Comparison of ENCODE assay signal across 18 mouse cellular contexts in genomic region chr11:95305600-95305999, GRCm38 (mm10). TPM values are rescaled to one million over a fixed set of nuclear protein-coding genes. Genes with fewer than 3 reads are reported as not detected.
A peak's percentile ranks its signal among the peaks of the same experiment; 100 is the strongest.
DNase-seq lines count a peak whose midpoint lies in the region; TF ChIP-seq lines count a peak whose summit lies in the region.
"Had no signal": no experiment of that assay in that cellular context is flagged by ENCODE, and none has a peak within 500 bp of the region (broad histone marks: within the 10 kb centered on the region; RNA-seq: fewer than 3 reads in every experiment).

No protein-coding gene starts in this region.

- H3K27ac ChIP-seq in layer of hippocampus, adult 2 months: no peak overlapping the region
- H3K27ac ChIP-seq: embryonic facial prominence, embryonic 13.5 days; forebrain, embryonic 13.5 days had no signal

- no peak overlapping the region for H3K4me3 ChIP-seq in layer of hippocampus, adult 2 months
- H3K4me3 ChIP-seq: embryonic facial prominence, embryonic 13.5 days; forebrain, embryonic 13.5 days had no signal

- TF ChIP-seq CTCF in layer of hippocampus, adult 2 months (conservative IDR thresholded peaks at IDR 0.05): peak; percentile 62
- TF ChIP-seq CTCF in brain, embryonic 14.5 days (IDR thresholded peaks at IDR 0.05; ENCODE audit: borderline replicate concordance, extremely low read depth, insufficient read depth, insufficient read length): peak; percentile 24; the same call in 1 of the 2 replicates

- DNase-seq in layer of hippocampus, adult 2 months (ENCODE audit: low spot score in 2 of 2): no peak
- DNase-seq in layer of hippocampus, postnatal 36 days: no peak
- DNase-seq in 3T3-L1 (ENCODE audit: low read depth, low spot score): peak; percentile 23
- peak; percentile 33 for DNase-seq in A20 (ENCODE audit: low read depth, low spot score)
- DNase-seq in brain, embryonic 14.5 days (ENCODE audit: low read depth): no peak
- no peak for DNase-seq in spleen, postnatal 4 days (ENCODE audit: low spot score in 2 of 2)
- no peak for DNase-seq in ovary, adult 18-20 months (ENCODE audit: low spot score)
- DNase-seq: cerebellum, postnatal 36 days; heart, postnatal 36 days; kidney, adult 11 months; lung, adult 2 months; spleen, adult 18-20 months had no signal

- no peak for TF ChIP-seq POLR2A in brain, embryonic 14.5 days (IDR thresholded peaks at IDR 0.05; ENCODE audit: borderline replicate concordance, extremely low read depth, insufficient read depth, insufficient read length, poor library complexity, severe bottlenecking)

RNA-seq across cellular contexts. Expression of gene Kat7, which starts 4.4 kb away (rescaled TPM):
- 10 to 100 TPM; 83.3 to 85.7 TPM for total RNA-seq in layer of hippocampus, adult 2 months (2021)
- 10 to 100 TPM; 72.0 to 74.0 TPM for total RNA-seq in layer of hippocampus, postnatal 36 days (2021)
- 48.5 and 50.9 TPM in 2 replicates for polyA plus RNA-seq in brain, embryonic 14.5 days (2012; rRNA removed)

RNA-seq across cellular contexts. Expression of gene Fam117a, which starts 31.2 kb away (rescaled TPM):
- 1 to 10 TPM; 4.1 to 6.0 TPM for total RNA-seq in layer of hippocampus, adult 2 months (2021)
- total RNA-seq in layer of hippocampus, postnatal 36 days (2021): 1 to 10 TPM; 4.7 to 7.3 TPM
- polyA plus RNA-seq in brain, embryonic 14.5 days (2012; rRNA removed): 9.9 and 14.4 TPM in 2 replicates

RNA-seq across cellular contexts. Expression of gene Tac4, which starts 44.3 kb away (rescaled TPM):
- not detected for total RNA-seq in layer of hippocampus, adult 2 months (2021)
- total RNA-seq in layer of hippocampus, postnatal 36 days (2021): not detected
- not detected in 2 replicates for polyA plus RNA-seq in brain, embryonic 14.5 days (2012; rRNA removed)
- total RNA-seq: adrenal gland, adult 18-20 months; gastrocnemius, adult 18-20 months; heart, postnatal 36 days; layer of hippocampus, adult 18-20 months; left cerebral cortex, postnatal 36 days had no signal
- polyA plus RNA-seq: embryonic facial prominence, embryonic 13.5 days; forebrain, embryonic 13.5 days had no signal

Comparison
In these comparisons a context has a peak if more than half of its experiments do, and no peak if none do; other contexts are left out.
1. DNase-seq: peak in 3T3-L1 (single experiment) and A20 (single experiment); none in layer of hippocampus, adult 2 months (0 of 2), layer of hippocampus, postnatal 36 days (0 of 2), brain, embryonic 14.5 days (single experiment), spleen, postnatal 4 days (0 of 2) and ovary, adult 18-20 months (single experiment).